Mouse (Mus musculus) myocyte (in vitro differentiated cells): ENCODE data around the gene Smarcc2.

Experiments
- MYOG ChIP-seq, 3 experiments: IDR thresholded peaks; one replicate each; pipeline ENCODE4 v1.6.1; 2011; ENCODE audit warnings: control low read depth in 2 of 3, low read depth in 2 of 3, mild to moderate bottlenecking in 2 of 3; ENCODE audit not compliant: insufficient read length in 2 of 3, control insufficient read depth in 1 of 3, insufficient read depth in 1 of 3
- POLR2A ChIP-seq: IDR thresholded peaks from one replicate; pipeline ENCODE4 v1.6.1; 2011; ENCODE audit warnings: low read depth, mild to moderate bottlenecking, control low read depth, moderate library complexity; ENCODE audit not compliant: insufficient read length

DNA sequence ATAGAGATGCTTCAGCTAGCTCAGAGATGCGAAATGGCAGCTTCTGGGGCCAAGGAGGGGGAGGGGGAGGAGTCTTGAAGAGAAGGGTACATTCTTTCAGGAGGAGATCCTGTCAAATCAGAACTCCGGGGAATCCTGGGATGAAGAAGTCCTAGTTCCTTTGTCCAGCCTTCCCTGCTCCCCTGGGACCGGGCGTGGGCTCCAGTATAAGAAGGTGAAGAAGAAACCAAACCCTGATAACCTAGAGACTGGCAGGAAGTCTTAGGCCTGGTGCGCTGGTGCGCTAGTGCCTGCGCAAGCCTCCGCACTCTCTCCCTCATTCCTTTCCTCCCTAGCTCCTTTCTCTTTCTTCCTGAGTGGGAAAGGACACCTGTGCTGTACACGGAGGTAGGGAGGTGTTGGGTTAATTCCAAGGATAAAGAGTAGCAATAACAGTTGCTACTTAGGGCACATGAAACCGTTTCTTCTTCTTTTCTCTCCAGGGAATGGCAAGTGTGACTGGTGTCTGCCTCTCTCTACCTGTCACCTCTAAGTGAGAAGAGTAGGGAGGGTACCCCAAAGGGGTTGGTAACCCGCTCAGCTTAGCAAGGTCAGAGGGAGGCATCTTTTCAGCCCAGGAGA, 65.2 kb downstream of the Smarcc2 start:
- TF ChIP-seq MYOG (IDR thresholded peaks at IDR 0.05; ENCODE audit: control insufficient read depth in 1 of 3, insufficient read depth in 1 of 3, insufficient read length in 2 of 3, low read depth in 2 of 3) (no peak), POLR2A (no peak)
